In genomic region chr13:92246966-92247365, GRCm38 (mm10) we compare ENCODE assay signal across 34 mouse cellular contexts. TPM values are rescaled to one million over a fixed set of nuclear protein-coding genes. Genes with fewer than 3 reads are reported as not detected.
DNase-seq lines count a peak whose midpoint lies in the region; ATAC-seq and TF ChIP-seq lines count a peak whose summit lies in the region.
"Had no signal": no experiment of that assay in that cellular context is flagged by ENCODE, and none has a peak within 500 bp of the region (broad histone marks: within the 10 kb centered on the region; RNA-seq: fewer than 3 reads in every experiment).

No protein-coding gene starts in this region.

- H3K4me3 ChIP-seq in left cerebral cortex, adult 2 months: no peak overlapping the region
- no peak overlapping the region for H3K4me3 ChIP-seq in hindbrain, embryonic 16.5 days (ENCODE audit: low read length)
- H3K4me3 ChIP-seq: embryonic facial prominence, embryonic 10.5 days; embryonic facial prominence, embryonic 13.5 days; erythroblast, embryonic 14.5 days; forebrain, embryonic 12.5 days; forebrain, embryonic 15.5 days; gastrocnemius, adult 2 months; heart, embryonic 12.5 days; heart, embryonic 15.5 days; hindbrain, embryonic 10.5 days; hindbrain, embryonic 13.5 days had no signal

- no peak for DNase-seq in frontal cortex, postnatal 10 days (ENCODE audit: low spot score in 2 of 2)
- peak in 1 of 2 experiments; percentile 31 for DNase-seq in left cerebral cortex, adult 2 months (ENCODE audit: extremely low spot score in 1 of 2, low spot score in 2 of 2)
- DNase-seq in left cerebral cortex, postnatal 4 days: no peak
- peak; percentile 37 to 46 for DNase-seq in right cerebral cortex, adult 2 months (ENCODE audit: low spot score in 2 of 2)
- DNase-seq in right cerebral cortex, postnatal 10 days (ENCODE audit: low spot score in 2 of 2): no peak
- peak; percentile 44 for DNase-seq in frontal cortex, postnatal 36 days (ENCODE audit: low spot score in 2 of 2)
- DNase-seq: adrenal gland, adult 8-10 months; adrenal gland, postnatal 25 days; cerebellum, adult 11 months; cerebellum, adult 2 months; cerebellum, adult 9-11 months; cerebellum, postnatal 25 days; embryo, embryonic 11 days; gastrocnemius, adult 2 months; gastrocnemius, postnatal 14 days; heart, adult 11 months; heart, postnatal 10 days; heart, postnatal 36 days had no signal

- no peaks in the 10 kb centered on the region for H3K4me1 ChIP-seq in hindbrain, embryonic 16.5 days (ENCODE audit: control insufficient read depth, insufficient read depth, low read depth, low read length)
- H3K4me1 ChIP-seq: embryonic facial prominence, embryonic 10.5 days; embryonic facial prominence, embryonic 13.5 days; forebrain, embryonic 12.5 days; forebrain, embryonic 15.5 days; heart, embryonic 15.5 days; hindbrain, embryonic 10.5 days; hindbrain, embryonic 13.5 days had no signal

- TF ChIP-seq CTCF in left cerebral cortex, adult 2 months (IDR thresholded peaks at IDR 0.05): no peak

- peaks cover 5% of the 10 kb centered on the region; the same call in 1 of the 2 replicates for H3K36me3 ChIP-seq in hindbrain, embryonic 16.5 days (ENCODE audit: control insufficient read depth, insufficient read depth, low read length)
- H3K36me3 ChIP-seq: forebrain, embryonic 12.5 days had no signal

- no peak overlapping the region for H3K9ac ChIP-seq in hindbrain, embryonic 16.5 days (ENCODE audit: low read depth, low read length)
- H3K9ac ChIP-seq: embryonic facial prominence, embryonic 13.5 days; forebrain, embryonic 12.5 days; forebrain, embryonic 15.5 days; heart, embryonic 12.5 days; heart, embryonic 15.5 days; hindbrain, embryonic 13.5 days had no signal

- H3K27me3 ChIP-seq in hindbrain, embryonic 16.5 days (replicated peaks; ENCODE audit: control insufficient read depth, insufficient read depth, low read length): no peaks in the 10 kb centered on the region
- H3K27me3 ChIP-seq: embryonic facial prominence, embryonic 13.5 days; forebrain, embryonic 12.5 days; forebrain, embryonic 15.5 days; heart, embryonic 12.5 days; heart, embryonic 15.5 days; hindbrain, embryonic 13.5 days had no signal

- peak; percentile 82 for ATAC-seq in frontal cortex, adult (ENCODE audit: low TSS enrichment)
- ATAC-seq in hindbrain, embryonic 16.5 days: no peak
- ATAC-seq: activated CD4-positive, CD25-positive, alpha-beta regulatory T cell, adult 4 months; forebrain, embryonic 15.5 days; hindbrain, postnatal 0 days; inflammation-experienced regulatory T-cells, adult 6 months had no signal

- intact Hi-C loops in left cerebral cortex, adult 2 months (cut with DNase I): no loop called here
- intact Hi-C loops in left cerebral cortex, postnatal 4 days (cut with DNase I): no loop called here

- WGBS in hindbrain, embryonic 16.5 days: 92% methylated on average over 5 of the region's 5 CpGs

- peak overlapping the region; percentile 71 for H3K27ac ChIP-seq in left cerebral cortex, adult 2 months
- H3K27ac ChIP-seq in hindbrain, embryonic 16.5 days (ENCODE audit: low read depth, low read length): no peak overlapping the region
- H3K27ac ChIP-seq: embryonic facial prominence, embryonic 10.5 days; embryonic facial prominence, embryonic 13.5 days; forebrain, embryonic 12.5 days; forebrain, embryonic 15.5 days; gastrocnemius, adult 2 months; heart, embryonic 15.5 days; hindbrain, embryonic 10.5 days; hindbrain, embryonic 13.5 days; hindbrain, postnatal 0 days had no signal

- H3K9me3 ChIP-seq in hindbrain, embryonic 16.5 days (ENCODE audit: control insufficient read depth, low read length): no peaks in the 10 kb centered on the region
- H3K9me3 ChIP-seq: embryonic facial prominence, embryonic 10.5 days; embryonic facial prominence, embryonic 13.5 days; forebrain, embryonic 12.5 days; forebrain, embryonic 15.5 days; heart, embryonic 12.5 days; heart, embryonic 15.5 days; hindbrain, embryonic 10.5 days; hindbrain, embryonic 13.5 days had no signal

- H3K4me2 ChIP-seq in hindbrain, embryonic 16.5 days (ENCODE audit: low read length): no peak overlapping the region
- H3K4me2 ChIP-seq: embryonic facial prominence, embryonic 13.5 days; forebrain, embryonic 12.5 days; forebrain, embryonic 15.5 days; heart, embryonic 12.5 days; heart, embryonic 15.5 days; hindbrain, embryonic 13.5 days had no signal

RNA-seq across cellular contexts. Expression of gene Gm20379, which starts 58.8 kb away (rescaled TPM):
- total RNA-seq in left cerebral cortex, adult 2 months (2021): not detected
- not detected for total RNA-seq in left cerebral cortex, postnatal 4 days (2021)
- polyA plus RNA-seq in hindbrain, embryonic 16.5 days (2015; fragmentation: Nextera tagmentation; extraction: Ambion mirVana): 0.74 and 0.96 TPM in 2 replicates
- total RNA-seq: adrenal gland, adult 8-10 months; adrenal gland, postnatal 25 days; common myeloid progenitor, adult 5-6 weeks; gastrocnemius, adult 2 months; gastrocnemius, postnatal 14 days; gastrocnemius, postnatal 4 days; heart, postnatal 10 days; heart, postnatal 36 days; hindbrain, postnatal 0 days had no signal
- polyA plus RNA-seq: cerebellum, adult 2 months; erythroblast, embryonic 14.5 days had no signal

Comparison
In these comparisons a context has a peak if more than half of its experiments do, and no peak if none do; other contexts are left out.
1. DNase-seq: peak in right cerebral cortex, adult 2 months (2 of 2) and frontal cortex, postnatal 36 days (2 of 2); none in frontal cortex, postnatal 10 days (0 of 2), left cerebral cortex, postnatal 4 days (single experiment) and right cerebral cortex, postnatal 10 days (0 of 2).